Mouse (Mus musculus) myocyte (in vitro differentiated cells): ENCODE measurements around the gene Pkp3. TPM values are rescaled to one million over a fixed set of nuclear protein-coding genes. Genes with fewer than 3 reads are reported as not detected.

Experiments
- H3K27me3 ChIP-seq: one replicate; pipeline ENCODE4 v1.6.1; 2011; ENCODE audit not compliant: control insufficient read depth, insufficient read depth, insufficient read length
- H3K36me3 ChIP-seq: one replicate; pipeline ENCODE4 v1.6.1; 2011; ENCODE audit not compliant: control insufficient read depth, insufficient read depth
- H3K4me2 ChIP-seq: one replicate; pipeline ENCODE4 v1.6.1; 2011; ENCODE audit warnings: low read depth, control low read depth
- H3K4me3 ChIP-seq: one replicate; pipeline ENCODE4 v1.5.1; 2011; ENCODE audit warnings: mild to moderate bottlenecking, control low read depth, moderate library complexity
- H3K79me2 ChIP-seq: one replicate; pipeline ENCODE4 v1.6.1; 2011; ENCODE audit not compliant: control insufficient read depth, insufficient read depth
- H3ac ChIP-seq: one replicate; pipeline ENCODE4 v1.6.1; 2011; ENCODE audit not compliant: control insufficient read depth, insufficient read length
- CEBPB ChIP-seq: IDR thresholded peaks from 2 replicates; pipeline ENCODE4 v1.6.1; 2011; ENCODE audit warnings: mild to moderate bottlenecking, moderate library complexity; ENCODE audit not compliant: poor library complexity, insufficient read depth, severe bottlenecking
- E2F4 ChIP-seq: IDR thresholded peaks from one replicate; pipeline ENCODE4 v1.6.1; 2011; ENCODE audit warnings: mild to moderate bottlenecking, control low read depth, moderate library complexity; ENCODE audit not compliant: insufficient read depth
- MAX ChIP-seq: IDR thresholded peaks from one replicate; pipeline ENCODE4 v1.6.1; 2011; ENCODE audit warnings: low read depth, mild to moderate bottlenecking, control low read depth
- MYOD1 ChIP-seq, 3 experiments: IDR thresholded peaks; one replicate each; pipeline ENCODE4 v1.6.1; 2011; ENCODE audit warnings: control low read depth in 2 of 3, low read depth in 2 of 3, mild to moderate bottlenecking in 2 of 3, moderate library complexity in 1 of 3; ENCODE audit not compliant: insufficient read length in 2 of 3, control insufficient read depth in 1 of 3
- MYOG ChIP-seq, 3 experiments: IDR thresholded peaks; one replicate each; pipeline ENCODE4 v1.6.1; 2011; ENCODE audit warnings: control low read depth in 2 of 3, low read depth in 2 of 3, mild to moderate bottlenecking in 2 of 3; ENCODE audit not compliant: insufficient read length in 2 of 3, control insufficient read depth in 1 of 3, insufficient read depth in 1 of 3
- POLR2A ChIP-seq: IDR thresholded peaks from one replicate; pipeline ENCODE4 v1.6.1; 2011; ENCODE audit warnings: low read depth, mild to moderate bottlenecking, control low read depth, moderate library complexity; ENCODE audit not compliant: insufficient read length
- POLR2AphosphoS2 ChIP-seq: IDR thresholded peaks from one replicate; pipeline ENCODE4 v1.6.1; 2011; ENCODE audit warnings: low read depth, control low read depth; ENCODE audit not compliant: insufficient read length
- REST ChIP-seq: IDR thresholded peaks from one replicate; pipeline ENCODE4 v1.6.1; 2011; ENCODE audit warnings: mild to moderate bottlenecking, control low read depth, moderate library complexity; ENCODE audit not compliant: insufficient read depth, insufficient read length
- SRF ChIP-seq: IDR thresholded peaks from one replicate; pipeline ENCODE4 v1.6.1; 2011; ENCODE audit warnings: low read depth; ENCODE audit not compliant: control insufficient read depth, insufficient read length
- TCF12 ChIP-seq: IDR thresholded peaks from one replicate; pipeline ENCODE4 v1.6.1; 2011; ENCODE audit warnings: mild to moderate bottlenecking, control low read depth; ENCODE audit not compliant: poor library complexity, insufficient read depth, severe bottlenecking
- TCF3 ChIP-seq: IDR thresholded peaks from one replicate; pipeline ENCODE4 v1.6.1; 2011; ENCODE audit warnings: low read depth, control low read depth; ENCODE audit not compliant: insufficient read length
- USF1 ChIP-seq: IDR thresholded peaks from one replicate; pipeline ENCODE4 v1.6.1; 2011; ENCODE audit warnings: low read depth, mild to moderate bottlenecking, control low read depth, moderate library complexity
- polyA plus RNA-seq: library from polyadenylated mRNA; unstranded; fragments of >200 nt; fragmentation: generic; extraction: Trizol; gene quantifications from one replicate; pipeline ENCODE4 v1.2.1, GENCODE M21; 2012; ENCODE audit warnings: missing spikeins

Pkp3 gene
- polyA plus RNA-seq, 1 experiment = 0.25 TPM

GRCm38 (mm10) chr7:141042539-141042938 lies 35.5 kb upstream of the Pkp3 start:
- TF ChIP-seq USF1 (no peak), E2F4 (no peak), MYOD1 (IDR thresholded peaks at IDR 0.05; ENCODE audit: control insufficient read depth in 1 of 3, insufficient read length in 2 of 3, low read depth in 2 of 3) (no peak), CEBPB (no peak), MYOG (IDR thresholded peaks at IDR 0.05; ENCODE audit: control insufficient read depth in 1 of 3, insufficient read depth in 1 of 3, insufficient read length in 2 of 3, low read depth in 2 of 3) (no peak), MAX (no peak), TCF3 (no peak), POLR2AphosphoS2 (no peak), POLR2A (no peak), SRF (no peak), TCF12 (no peak), REST (no peak)

GRCm38 (mm10) chr7:141046931-141047580 lies 31.0 kb upstream of the Pkp3 start:
- H3K4me3 ChIP-seq = peak overlapping the region; percentile 20
- TF ChIP-seq MYOG (IDR thresholded peaks at IDR 0.05; ENCODE audit: control insufficient read depth in 1 of 3, insufficient read depth in 1 of 3, insufficient read length in 2 of 3, low read depth in 2 of 3) (no peak), POLR2A (peak; percentile 13)
- H3K36me3 ChIP-seq = no peaks in the 10 kb centered on the region
- no peaks in the 10 kb centered on the region for H3K79me2 ChIP-seq
- H3ac ChIP-seq = no peak overlapping the region
- H3K27me3 ChIP-seq = no peaks in the 10 kb centered on the region
- peak overlapping the region; percentile 90 for H3K4me2 ChIP-seq

More at GRCm38 (mm10) chr7:141042539-141042938, 35.5 kb upstream of the Pkp3 start:
- no peak overlapping the region for H3K4me2 ChIP-seq
- no peak overlapping the region for H3ac ChIP-seq
- H3K4me3 ChIP-seq = no peak overlapping the region
- no peaks in the 10 kb centered on the region for H3K27me3 ChIP-seq
- H3K79me2 ChIP-seq = no peaks in the 10 kb centered on the region
- H3K36me3 ChIP-seq = no peaks in the 10 kb centered on the region

- no peaks in the 10 kb centered on the region for H3K27me3 ChIP-seq
- peak overlapping the region; percentile 98 for H3K4me2 ChIP-seq
- H3K4me3 ChIP-seq = peak overlapping the region; percentile 20
- TF ChIP-seq TCF12 = no peak
- TF ChIP-seq USF1 = no peak
- no peak for TF ChIP-seq SRF
- TF ChIP-seq E2F4 = no peak
- TF ChIP-seq MYOG (IDR thresholded peaks at IDR 0.05; ENCODE audit: control insufficient read depth in 1 of 3, insufficient read depth in 1 of 3, insufficient read length in 2 of 3, low read depth in 2 of 3) = peak in 1 of 3 experiments; percentile 13
- no peak for TF ChIP-seq CEBPB
- no peak for TF ChIP-seq MAX
- TF ChIP-seq TCF3 = no peak
- TF ChIP-seq POLR2A = peak; percentile 59
- TF ChIP-seq REST = no peak
- TF ChIP-seq POLR2AphosphoS2 = peak; percentile 63
- TF ChIP-seq MYOD1 (IDR thresholded peaks at IDR 0.05; ENCODE audit: control insufficient read depth in 1 of 3, insufficient read length in 2 of 3, low read depth in 2 of 3) = no peak
- no peak overlapping the region for H3ac ChIP-seq
- H3K79me2 ChIP-seq = no peaks in the 10 kb centered on the region
- H3K36me3 ChIP-seq = no peaks in the 10 kb centered on the region
Observed at GRCm38 (mm10) chr7:141047581-141048225, 30.3 kb upstream of the Pkp3 start.

GRCm38 (mm10) chr7:141048226-141049218 lies 29.5 kb upstream of the Pkp3 start:
- TF ChIP-seq CEBPB = 0 out of 2 replicates have a peak, but pooled peaks have one; percentile 11
- TF ChIP-seq MYOD1 (IDR thresholded peaks at IDR 0.05; ENCODE audit: control insufficient read depth in 1 of 3, insufficient read length in 2 of 3, low read depth in 2 of 3) = peak in 1 of 3 experiments; percentile 28
- TF ChIP-seq REST = no peak
- Histone ChIP-seq H3K36me3 (no peaks in the 10 kb centered on the region), H3ac (no peak overlapping the region), H3K27me3 (no peaks in the 10 kb centered on the region), H3K4me2 (peak overlapping the region; percentile 98), H3K79me2 (no peaks in the 10 kb centered on the region), H3K4me3 (peak overlapping the region; percentile 20)
